Mouse (Mus musculus): ENCODE measurements around the gene Agpat2. TPM values are rescaled to one million over a fixed set of nuclear protein-coding genes. Genes with fewer than 3 reads are reported as not detected.

Agpat2 gene
- 67.9 TPM for polyA plus RNA-seq (2014; fragmentation: Illumina TruSeq; extraction: RNeasy Lipid Tissue Mini Kit (QIAGEN cat#74804); ENCODE audit: low read depth, low replicate concordance)

DNA sequence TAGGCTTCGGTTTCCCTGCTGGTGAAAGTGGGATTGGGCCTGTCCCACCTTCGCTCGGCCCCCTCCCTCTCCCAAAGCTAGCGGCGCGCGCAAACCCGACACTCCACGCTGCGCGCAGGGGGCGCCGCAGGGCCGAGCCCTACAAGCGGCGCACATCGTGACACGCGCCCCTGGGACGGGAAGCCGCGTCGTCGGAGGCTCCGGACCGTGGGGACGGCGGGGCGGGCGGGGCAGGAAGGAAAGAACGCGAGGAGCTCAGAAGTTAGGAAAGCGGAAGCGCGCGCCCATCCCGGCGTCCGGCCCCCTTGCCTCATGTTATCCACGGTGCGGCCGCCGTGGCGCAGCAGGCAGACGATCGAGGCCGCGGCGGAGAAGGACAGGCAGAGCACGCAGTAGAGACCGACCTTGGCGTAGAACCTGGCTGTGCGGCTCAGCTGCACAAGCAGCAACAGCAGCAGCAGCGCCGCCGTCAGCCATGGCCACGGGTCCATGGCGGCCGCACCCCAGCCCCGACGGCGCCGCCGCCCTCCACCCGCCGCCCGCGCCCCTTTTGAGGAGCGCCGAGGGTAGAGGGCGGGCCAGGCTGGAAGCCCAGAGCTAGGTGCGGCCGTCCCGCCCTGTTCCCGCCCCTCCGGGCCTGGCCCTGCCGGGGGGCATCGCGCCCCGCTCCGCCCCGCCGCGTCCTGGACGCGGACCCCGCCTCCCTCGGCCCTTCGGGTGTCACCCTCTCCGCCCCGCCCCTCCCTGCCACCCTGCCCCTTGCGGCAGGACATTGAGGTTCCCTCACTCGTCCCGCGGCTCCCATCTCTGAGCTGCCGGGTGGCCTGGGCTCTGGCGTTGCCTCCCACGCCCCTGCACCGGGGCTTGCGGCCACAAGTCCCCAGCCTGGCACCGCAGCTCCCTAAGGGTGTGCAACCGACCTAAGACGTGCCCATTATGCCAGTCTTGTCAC, at the start of gene Agpat2:
Gene Agpat2, minus strand, starts transcription at position 698 of the 952 bp plus-strand sequence.

DNA sequence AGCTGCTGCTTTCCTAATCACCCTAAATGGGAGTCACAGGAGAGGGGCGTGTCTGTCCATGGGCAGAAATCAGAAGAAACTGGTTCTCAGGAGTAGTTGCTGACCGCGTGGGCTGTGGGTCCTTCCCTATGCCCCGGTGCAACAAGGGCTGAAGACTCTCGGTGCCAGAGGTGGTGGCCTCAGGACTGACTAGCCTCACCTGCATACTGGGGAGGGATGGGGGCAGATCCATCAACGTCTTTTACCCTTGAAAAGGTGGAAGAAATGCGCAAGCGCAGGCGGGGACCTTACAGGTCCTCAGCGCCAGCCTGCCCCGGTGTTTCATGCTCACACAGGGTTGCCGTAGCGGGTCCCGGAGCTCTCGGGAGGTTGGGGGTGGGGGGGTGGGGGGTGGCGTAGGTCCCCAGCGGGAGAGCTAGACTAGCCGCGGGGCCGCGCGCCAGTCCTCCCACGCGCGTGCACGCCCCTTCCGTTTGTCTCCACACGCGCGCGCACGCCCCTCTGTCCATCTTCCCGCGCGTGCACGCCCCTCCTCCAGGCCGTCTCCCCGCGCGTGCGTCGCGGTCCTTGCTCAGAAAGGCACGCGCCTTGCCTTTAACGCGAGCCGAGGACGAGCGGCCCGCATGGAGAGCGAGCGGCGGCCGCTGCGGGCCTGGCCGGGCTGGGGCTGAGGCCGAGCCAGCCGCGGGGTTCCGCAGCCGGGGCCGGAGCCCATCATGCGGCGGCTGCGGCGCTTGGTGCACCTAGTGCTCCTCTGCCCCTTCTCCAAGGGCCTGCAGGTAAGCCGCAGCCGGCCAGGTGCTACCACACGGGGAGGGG, 23.9 kb upstream of the Agpat2 start, which contains the start of gene Fam69b:
Gene Fam69b, plus strand, starts transcription at position 537 of the 819 bp plus-strand sequence.

DNA sequence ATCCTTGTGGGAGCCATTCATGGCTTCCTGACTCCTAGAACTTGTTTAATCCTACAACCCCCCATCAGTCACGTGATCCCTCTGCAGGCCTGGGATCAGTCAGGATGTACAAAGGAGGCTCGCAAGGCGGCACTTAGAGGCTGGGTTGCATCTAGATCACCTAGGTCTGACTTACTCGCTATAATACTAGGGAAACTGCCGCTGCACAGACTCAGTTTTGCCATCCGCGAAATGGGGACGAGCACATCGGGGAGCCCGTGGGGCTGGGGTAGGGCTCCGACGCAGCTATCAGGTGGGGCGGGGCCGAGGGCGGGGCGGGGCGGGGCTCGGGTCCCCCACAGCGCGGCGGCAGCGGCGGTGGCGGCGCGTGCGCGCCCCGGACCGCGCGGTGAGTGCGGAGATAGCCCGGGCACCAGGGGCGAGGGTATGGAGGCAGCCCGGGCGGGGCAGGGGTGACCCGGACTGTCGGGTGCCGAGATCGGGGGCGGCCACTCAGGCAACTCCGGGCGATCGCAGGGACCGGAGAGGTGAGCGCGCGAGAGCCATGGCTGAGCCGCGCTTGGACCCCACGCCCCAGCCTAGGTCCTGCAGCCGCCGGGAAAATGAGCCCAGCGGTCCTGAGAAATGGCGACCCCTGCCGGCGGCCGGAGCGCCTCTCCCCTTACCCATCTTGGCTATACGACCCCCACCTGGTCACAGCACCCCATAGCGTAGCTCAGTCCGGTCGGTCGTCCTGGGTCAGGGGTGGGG, 17.7 kb downstream of the Agpat2 start, which contains the start of gene Gm20532:
Gene Gm20532, plus strand, starts transcription at position 346 of the 750 bp plus-strand sequence.

DNA sequence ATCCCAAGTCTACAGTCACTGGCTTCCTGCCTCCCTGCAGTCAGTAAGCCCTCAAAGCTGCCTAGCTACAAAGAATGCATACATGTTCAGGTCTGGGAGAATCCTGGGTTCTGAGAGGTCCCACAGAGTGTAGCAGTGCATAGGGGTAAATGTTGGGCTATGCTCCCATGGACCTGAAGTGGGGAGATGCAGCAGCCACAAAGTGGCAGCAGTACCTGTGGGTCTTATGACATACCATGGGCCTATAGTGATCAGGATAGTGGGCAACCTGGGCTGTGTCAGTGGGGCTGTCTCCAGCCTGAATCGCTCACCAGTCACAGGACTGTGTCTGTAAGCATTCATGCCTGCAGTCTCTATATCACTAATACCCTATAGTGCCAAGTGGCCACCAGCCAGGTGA, 24.5 kb downstream of the Agpat2 start, which contains the start of gene Egfl7:
Gene Egfl7, plus strand, starts transcription at position 301 of the 400 bp plus-strand sequence.

Other genes starting within 250 kb of the Agpat2 start
- 2.3 TPM for gene Card9, start 243.5 kb downstream of the Agpat2 start, polyA plus RNA-seq (2014; fragmentation: Illumina TruSeq; extraction: RNeasy Lipid Tissue Mini Kit (QIAGEN cat#74804); ENCODE audit: low read depth, low replicate concordance)
- gene Snapc4, start 223.8 kb downstream of the Agpat2 start, polyA plus RNA-seq (2014; fragmentation: Illumina TruSeq; extraction: RNeasy Lipid Tissue Mini Kit (QIAGEN cat#74804); ENCODE audit: low read depth, low replicate concordance): 21.5 TPM
- 64.5 TPM for gene Entr1, start 215.1 kb downstream of the Agpat2 start, polyA plus RNA-seq (2014; fragmentation: Illumina TruSeq; extraction: RNeasy Lipid Tissue Mini Kit (QIAGEN cat#74804); ENCODE audit: low read depth, low replicate concordance)
- gene Pmpca, start 215.1 kb downstream of the Agpat2 start, polyA plus RNA-seq (2014; fragmentation: Illumina TruSeq; extraction: RNeasy Lipid Tissue Mini Kit (QIAGEN cat#74804); ENCODE audit: low read depth, low replicate concordance): 129 TPM
- 23.5 TPM for gene Inpp5e, start 195.2 kb downstream of the Agpat2 start, polyA plus RNA-seq (2014; fragmentation: Illumina TruSeq; extraction: RNeasy Lipid Tissue Mini Kit (QIAGEN cat#74804); ENCODE audit: low read depth, low replicate concordance)
- gene Sec16a, start 159.2 kb downstream of the Agpat2 start, polyA plus RNA-seq (2014; fragmentation: Illumina TruSeq; extraction: RNeasy Lipid Tissue Mini Kit (QIAGEN cat#74804); ENCODE audit: low read depth, low replicate concordance): 31.7 TPM
- gene Notch1, start 87.8 kb downstream of the Agpat2 start, polyA plus RNA-seq (2014; fragmentation: Illumina TruSeq; extraction: RNeasy Lipid Tissue Mini Kit (QIAGEN cat#74804); ENCODE audit: low read depth, low replicate concordance): 14.7 TPM
- gene Egfl7, start 24.4 kb downstream of the Agpat2 start, polyA plus RNA-seq (2014; fragmentation: Illumina TruSeq; extraction: RNeasy Lipid Tissue Mini Kit (QIAGEN cat#74804); ENCODE audit: low read depth, low replicate concordance): 260 TPM
- gene Gm20532, start 17.8 kb downstream of the Agpat2 start, polyA plus RNA-seq (2014; fragmentation: Illumina TruSeq; extraction: RNeasy Lipid Tissue Mini Kit (QIAGEN cat#74804); ENCODE audit: low read depth, low replicate concordance): not detected
- 21.3 TPM for gene Fam69b, start 24.0 kb upstream of the Agpat2 start, polyA plus RNA-seq (2014; fragmentation: Illumina TruSeq; extraction: RNeasy Lipid Tissue Mini Kit (QIAGEN cat#74804); ENCODE audit: low read depth, low replicate concordance)
- gene Lcn4, start 66.9 kb upstream of the Agpat2 start, polyA plus RNA-seq (2014; fragmentation: Illumina TruSeq; extraction: RNeasy Lipid Tissue Mini Kit (QIAGEN cat#74804); ENCODE audit: low read depth, low replicate concordance): not detected

Measured in heart, adult 10 weeks (tissue).